Mouse (Mus musculus): ENCODE results near the gene Slc27a5.

DNA sequence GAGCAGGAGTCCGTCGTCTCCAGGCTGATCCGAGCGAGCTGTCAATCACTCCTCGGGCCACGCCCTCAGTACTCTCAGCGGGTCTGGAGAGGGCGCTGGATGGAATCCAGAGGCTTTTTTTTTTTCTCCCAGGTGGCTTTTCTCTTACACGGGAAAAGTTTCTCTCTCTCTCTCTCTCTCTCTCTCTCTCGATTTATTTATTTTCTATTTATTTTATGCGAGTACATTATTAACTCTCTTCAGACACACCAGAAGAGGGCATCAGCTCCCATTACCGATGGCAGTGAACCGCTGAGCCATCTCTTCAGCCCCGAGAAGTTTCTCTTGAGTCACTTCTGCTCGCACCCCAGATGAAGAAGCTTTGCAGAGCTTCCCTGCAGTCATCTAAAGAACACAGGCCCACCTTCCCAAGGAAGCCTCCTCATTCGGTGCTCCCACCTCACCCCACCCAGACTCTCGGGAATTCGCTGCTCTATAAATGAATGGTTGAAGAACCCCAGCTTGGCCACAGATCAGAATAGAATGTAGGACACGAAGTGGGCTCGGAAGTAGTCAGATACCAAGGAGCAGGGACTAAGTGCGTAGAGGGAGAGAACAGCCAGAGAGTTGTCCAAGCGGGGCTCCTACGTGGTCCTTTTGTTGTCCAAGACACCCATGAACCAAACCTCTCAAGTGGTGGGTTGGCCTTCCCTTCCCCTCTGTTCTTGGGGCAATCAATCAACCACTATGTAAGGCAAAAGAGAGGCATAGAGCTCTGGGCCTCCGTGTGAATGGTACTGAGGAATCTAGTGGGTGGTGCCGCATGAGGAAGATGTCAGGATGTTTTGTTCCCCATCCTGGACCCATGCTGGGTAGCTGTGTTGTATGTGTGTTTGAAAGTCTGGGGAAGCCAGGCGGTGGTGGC is 12.3 kb upstream of the Slc27a5 start, which contains the start of gene Zbtb45:
- TF ChIP-seq CTCF (IDR thresholded peaks at IDR 0.05; ENCODE audit: extremely low read depth, insufficient read depth, low read length) = no peak
- no peak for TF ChIP-seq POLR2A (IDR thresholded peaks at IDR 0.05; ENCODE audit: extremely low read depth, insufficient read depth, low read length)

All from cortical plate, adult 2 months (tissue).